Mouse (Mus musculus) megakaryocyte, embryonic 14.5 days (primary cell): ENCODE results near the gene Rcan2. TPM values are rescaled to one million over a fixed set of nuclear protein-coding genes. Genes with fewer than 3 reads are reported as not detected.

ENCODE experiments used
- H3K27me3 ChIP-seq: replicated peaks from 2 replicates; pipeline ENCODE3; 2012; ENCODE audit warnings: inconsistent platforms
- H3K36me3 ChIP-seq: replicated peaks from 2 replicates; pipeline ENCODE3; 2012; ENCODE audit warnings: low read length, inconsistent platforms, mixed read lengths
- H3K4me1 ChIP-seq: 2 replicates; pipeline ENCODE4 v1.6.1; 2012; ENCODE audit warnings: inconsistent platforms
- H3K4me3 ChIP-seq: replicated peaks from 2 replicates; pipeline ENCODE3; 2012; ENCODE audit warnings: moderate library complexity, mild to moderate bottlenecking, inconsistent platforms
- H3K9me3 ChIP-seq: 2 replicates; pipeline ENCODE4 v1.6.1; 2012; ENCODE audit warnings: inconsistent platforms
- FLI1 ChIP-seq: IDR thresholded peaks from 2 replicates; pipeline ENCODE4 v1.6.1; 2012; ENCODE audit warnings: low read length, inconsistent platforms, mixed read lengths
- GATA1 ChIP-seq: IDR thresholded peaks from 3 replicates; pipeline ENCODE4 v1.6.1; 2012; ENCODE audit warnings: mixed read lengths, low read length, inconsistent platforms, borderline replicate concordance
- polyA plus RNA-seq: library from polyadenylated mRNA; stranded (reverse); fragments of >175 nt; gene quantifications from 2 replicates; pipeline ENCODE4 v1.2.3, GENCODE M21; 2012; ENCODE audit warnings: low replicate concordance; ENCODE audit not compliant: insufficient read depth

The Rcan2 gene
- polyA plus RNA-seq, 1 experiment: 0.10 TPM

- no peaks in the 10 kb centered on the region for H3K4me1 ChIP-seq
- H3K36me3 ChIP-seq: no peaks in the 10 kb centered on the region
- H3K4me3 ChIP-seq: no peak overlapping the region
- no peaks in the 10 kb centered on the region for H3K27me3 ChIP-seq
- TF ChIP-seq FLI1 (no peak), GATA1 (no peak)
- H3K9me3 ChIP-seq: 0 out of 2 replicates have a peak, but pooled peaks cover 5% of the 10 kb centered on the region
These were observed 67.7 kb downstream of the Rcan2 start for GRCm38 (mm10) chr17:43868808-43869207.

GRCm38 (mm10) chr17:43869677-43870076 is 68.5 kb downstream of the Rcan2 start:
- TF ChIP-seq GATA1: no peak
- no peak for TF ChIP-seq FLI1
- H3K4me1 ChIP-seq: no peaks in the 10 kb centered on the region
- no peaks in the 10 kb centered on the region for H3K36me3 ChIP-seq

GRCm38 (mm10) chr17:43874417-43874816 is 73.3 kb downstream of the Rcan2 start:
- no peaks in the 10 kb centered on the region for H3K36me3 ChIP-seq
- peaks cover 2% of the 10 kb centered on the region for H3K27me3 ChIP-seq
- no peak for TF ChIP-seq FLI1
- no peak for TF ChIP-seq GATA1
- no peaks in the 10 kb centered on the region for H3K9me3 ChIP-seq
- H3K4me1 ChIP-seq: no peaks in the 10 kb centered on the region
- H3K4me3 ChIP-seq: no peak overlapping the region

More at GRCm38 (mm10) chr17:43869677-43870076, 68.5 kb downstream of the Rcan2 start:
- Histone ChIP-seq H3K9me3 (0 out of 2 replicates have a peak, but pooled peaks cover 5% of the 10 kb centered on the region), H3K4me3 (no peak overlapping the region), H3K27me3 (no peaks in the 10 kb centered on the region)

GRCm38 (mm10) chr17:43877425-43877824 is 76.3 kb downstream of the Rcan2 start:
- no peak for TF ChIP-seq GATA1
- no peak for TF ChIP-seq FLI1
- peaks cover 2% of the 10 kb centered on the region for H3K27me3 ChIP-seq
- H3K4me3 ChIP-seq: no peak overlapping the region
- no peaks in the 10 kb centered on the region for H3K9me3 ChIP-seq
- H3K36me3 ChIP-seq: no peaks in the 10 kb centered on the region
- no peaks in the 10 kb centered on the region for H3K4me1 ChIP-seq

- Histone ChIP-seq H3K4me1 (no peaks in the 10 kb centered on the region), H3K27me3 (peaks cover 4% of the 10 kb centered on the region), H3K36me3 (no peaks in the 10 kb centered on the region), H3K4me3 (no peak overlapping the region), H3K9me3 (no peaks in the 10 kb centered on the region)
- no peak for TF ChIP-seq FLI1
- no peak for TF ChIP-seq GATA1
These were observed 81.9 kb downstream of the Rcan2 start for GRCm38 (mm10) chr17:43883016-43883415.

DNA sequence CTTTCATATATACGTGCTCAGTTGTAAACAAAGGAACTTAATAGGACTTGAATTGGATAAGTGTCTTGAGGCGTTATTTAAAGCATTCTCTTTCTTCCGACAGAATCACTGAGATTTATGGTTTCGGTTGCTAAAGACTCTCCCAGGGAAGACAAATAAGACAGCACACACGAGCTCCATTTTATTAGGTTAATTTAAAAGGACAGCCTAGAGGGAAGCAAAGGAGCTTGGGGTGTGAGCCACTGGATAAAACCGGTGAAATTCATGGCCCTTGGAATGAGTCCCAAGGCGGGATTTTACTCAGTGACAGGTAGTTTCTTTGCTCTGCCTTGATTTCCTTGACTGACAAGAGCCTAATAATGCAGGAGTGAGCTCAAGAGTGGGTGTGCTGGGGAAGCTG is 85.1 kb downstream of the Rcan2 start:
- no peaks in the 10 kb centered on the region for H3K4me1 ChIP-seq
- H3K4me3 ChIP-seq: no peak overlapping the region
- H3K36me3 ChIP-seq: no peaks in the 10 kb centered on the region
- no peak for TF ChIP-seq GATA1
- TF ChIP-seq FLI1: no peak
- H3K27me3 ChIP-seq: peaks cover 2% of the 10 kb centered on the region
- no peaks in the 10 kb centered on the region for H3K9me3 ChIP-seq

DNA sequence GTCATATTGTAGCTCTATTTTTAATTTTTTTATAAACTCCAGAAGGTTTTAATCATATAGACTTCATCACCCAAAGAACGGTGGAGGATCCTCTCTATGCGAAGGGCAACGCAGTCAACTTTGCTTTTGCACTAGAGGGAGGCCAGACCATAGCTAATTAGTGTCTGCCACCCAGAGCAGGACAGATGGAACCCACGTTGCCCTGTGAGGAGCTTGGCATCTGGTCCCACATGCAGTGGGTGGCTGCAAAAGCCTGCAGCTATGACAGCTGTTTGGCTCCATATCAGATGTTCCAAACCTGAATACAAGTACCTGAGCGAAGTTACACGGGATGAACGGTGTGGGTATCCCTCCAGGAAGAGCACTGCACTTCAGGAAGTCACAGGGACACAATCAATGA is 86.8 kb downstream of the Rcan2 start:
- no peaks in the 10 kb centered on the region for H3K4me1 ChIP-seq
- H3K4me3 ChIP-seq: no peak overlapping the region
- H3K9me3 ChIP-seq: no peaks in the 10 kb centered on the region
- peaks cover 2% of the 10 kb centered on the region for H3K27me3 ChIP-seq
- TF ChIP-seq FLI1: no peak
- no peak for TF ChIP-seq GATA1
- H3K36me3 ChIP-seq: no peaks in the 10 kb centered on the region

DNA sequence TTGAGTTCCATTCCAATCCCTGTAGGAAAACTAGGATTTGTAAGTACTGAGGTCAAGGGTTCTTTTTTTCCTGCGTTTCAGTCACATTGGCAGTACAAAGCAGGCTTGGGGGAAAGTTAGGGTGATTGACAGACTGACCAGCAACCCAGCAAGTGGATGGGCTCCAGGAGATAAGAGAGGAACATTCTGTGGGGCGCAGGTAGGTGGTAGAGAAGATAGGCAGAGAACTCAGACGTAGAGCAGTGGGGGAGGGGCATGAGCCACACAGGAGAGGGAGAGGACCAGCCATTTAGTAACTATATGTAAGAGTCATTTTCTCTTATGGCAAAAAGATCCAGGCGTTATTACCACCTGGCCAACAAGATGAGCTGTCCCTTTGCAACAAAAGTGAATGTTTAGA is 96.2 kb downstream of the Rcan2 start:
- Histone ChIP-seq H3K4me3 (no peak overlapping the region), H3K4me1 (peaks cover 11% of the 10 kb centered on the region), H3K9me3 (peaks cover 5% of the 10 kb centered on the region; the same call in 1 of the 2 replicates), H3K36me3 (no peaks in the 10 kb centered on the region), H3K27me3 (no peaks in the 10 kb centered on the region)
- no peak for TF ChIP-seq GATA1
- TF ChIP-seq FLI1: no peak

DNA sequence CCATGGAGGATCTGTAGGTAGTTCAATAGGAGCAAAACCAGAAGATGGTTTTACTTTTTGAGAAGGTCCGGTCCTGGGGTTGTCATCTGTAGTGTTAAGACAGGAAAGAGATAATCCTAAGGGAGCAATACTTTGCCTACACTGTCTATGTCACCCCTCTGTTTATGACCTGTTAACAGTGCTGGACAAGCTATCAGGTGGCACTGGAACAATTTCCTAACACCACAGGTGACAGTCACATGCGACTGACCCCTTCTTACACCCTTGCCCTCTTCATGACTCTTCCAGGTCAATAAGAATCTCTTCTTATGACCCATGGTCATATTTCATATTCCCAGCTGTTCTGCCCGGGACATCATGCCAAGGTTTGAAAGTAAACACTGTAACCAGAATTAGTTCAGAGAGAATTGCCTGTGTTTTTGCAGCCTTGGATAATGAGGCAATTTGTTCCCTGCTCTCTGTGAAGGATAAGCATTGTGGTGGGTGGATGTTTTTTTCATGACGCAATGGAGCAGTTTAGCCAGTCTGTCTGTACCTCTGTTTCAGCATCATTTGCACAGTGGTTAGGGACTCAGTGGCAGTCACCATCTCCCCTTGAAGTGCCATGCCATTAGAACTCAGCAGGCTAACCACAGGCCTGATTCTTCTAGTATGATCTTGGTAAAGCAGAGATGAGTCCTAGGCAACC is 98.4 kb downstream of the Rcan2 start:
- Histone ChIP-seq H3K27me3 (no peaks in the 10 kb centered on the region), H3K4me1 (peaks cover 11% of the 10 kb centered on the region), H3K9me3 (peaks cover 5% of the 10 kb centered on the region; the same call in 1 of the 2 replicates), H3K4me3 (no peak overlapping the region), H3K36me3 (no peaks in the 10 kb centered on the region)
- no peak for TF ChIP-seq GATA1
- TF ChIP-seq FLI1: no peak

DNA sequence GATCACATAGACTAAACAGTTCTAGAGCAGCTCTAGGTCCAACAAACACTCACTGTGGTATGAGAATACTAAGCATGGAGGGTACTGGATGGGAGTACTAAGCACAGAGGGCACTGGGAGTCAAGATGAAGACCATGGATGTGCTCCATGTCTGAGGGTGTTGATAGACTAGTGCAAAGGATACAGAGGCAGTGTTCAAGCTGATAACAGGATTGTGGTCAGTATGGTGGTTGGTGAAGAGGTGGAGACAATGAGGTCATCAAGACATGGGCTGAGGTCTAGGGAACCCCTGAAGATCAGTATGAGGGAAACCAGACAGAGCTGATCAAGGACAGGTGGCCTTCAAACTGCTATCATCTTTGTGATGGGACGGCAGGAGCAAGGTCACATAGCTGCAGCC is 99.0 kb downstream of the Rcan2 start:
- TF ChIP-seq FLI1: no peak
- TF ChIP-seq GATA1: no peak
- no peaks in the 10 kb centered on the region for H3K27me3 ChIP-seq
- no peak overlapping the region for H3K4me3 ChIP-seq
- peaks cover 5% of the 10 kb centered on the region; the same call in 1 of the 2 replicates for H3K9me3 ChIP-seq
- peaks cover 11% of the 10 kb centered on the region for H3K4me1 ChIP-seq
- H3K36me3 ChIP-seq: no peaks in the 10 kb centered on the region
